In the genomic region with DNA sequence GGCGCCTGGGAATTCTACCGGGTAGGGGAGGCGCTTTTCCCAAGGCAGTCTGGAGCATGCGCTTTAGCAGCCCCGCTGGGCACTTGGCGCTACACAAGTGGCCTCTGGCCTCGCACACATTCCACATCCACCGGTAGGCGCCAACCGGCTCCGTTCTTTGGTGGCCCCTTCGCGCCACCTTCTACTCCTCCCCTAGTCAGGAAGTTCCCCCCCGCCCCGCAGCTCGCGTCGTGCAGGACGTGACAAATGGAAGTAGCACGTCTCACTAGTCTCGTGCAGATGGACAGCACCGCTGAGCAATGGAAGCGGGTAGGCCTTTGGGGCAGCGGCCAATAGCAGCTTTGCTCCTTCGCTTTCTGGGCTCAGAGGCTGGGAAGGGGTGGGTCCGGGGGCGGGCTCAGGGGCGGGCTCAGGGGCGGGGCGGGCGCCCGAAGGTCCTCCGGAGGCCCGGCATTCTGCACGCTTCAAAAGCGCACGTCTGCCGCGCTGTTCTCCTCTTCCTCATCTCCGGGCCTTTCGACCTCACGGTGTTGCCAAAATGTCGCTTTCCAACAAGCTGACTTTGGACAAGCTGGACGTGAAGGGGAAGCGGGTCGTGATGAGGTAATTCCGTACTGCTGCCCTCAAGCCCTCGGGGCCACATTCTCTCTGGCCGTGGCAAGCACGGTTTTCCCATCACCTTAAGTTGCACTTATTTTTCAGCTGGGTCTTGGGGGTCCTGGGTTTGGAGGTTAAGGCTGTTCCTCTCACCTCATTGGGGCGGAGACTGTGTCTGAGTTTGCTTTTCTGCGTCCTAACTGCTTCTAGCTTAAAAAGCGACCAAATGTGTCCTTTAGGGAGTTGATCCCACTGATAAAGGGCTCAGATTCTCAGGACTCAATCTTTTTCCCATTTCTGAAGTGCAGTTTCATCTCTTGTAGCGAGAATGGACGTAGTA, we compare ENCODE assay signal across 8 mouse cellular contexts. TPM values are rescaled to one million over a fixed set of nuclear protein-coding genes. Genes with fewer than 3 reads are reported as not detected.
A peak's percentile ranks its signal among the peaks of the same experiment; 100 is the strongest.
DNase-seq lines count a peak whose midpoint lies in the region; ATAC-seq lines count a peak whose summit lies in the region.

Pgk1 (plus strand) TSS at position 388 of the 937 bp plus-strand sequence.

- H3K27me3 ChIP-seq in hindbrain, embryonic 15.5 days, result no peaks in the 10 kb centered on the region

- H3K9ac ChIP-seq in hindbrain, embryonic 15.5 days, result peak within 1 kb of the TSS; percentile 46

- no peaks in the 10 kb centered on the region for H3K36me3 ChIP-seq in hindbrain, embryonic 15.5 days

- peak; percentile 93 for DNase-seq in T-cell, adult 2 months (ENCODE audit: low spot score)
- DNase-seq in cerebellum, postnatal 36 days, result peak; percentile 83 to 93
- DNase-seq in frontal cortex, postnatal 36 days (ENCODE audit: low spot score in 2 of 2), result peak; percentile 79 to 91
- peak; percentile 86 for DNase-seq in left cerebral cortex, adult 11 months (ENCODE audit: low spot score)
- DNase-seq in lung, postnatal 4 days, result peak; percentile 90 to 97
- DNase-seq in retina, postnatal 7 days (ENCODE audit: low read depth, low spot score), result peak; percentile 87
- peak; percentile 46 for DNase-seq in urinary bladder, adult 2 months (ENCODE audit: low spot score)

- peak within 1 kb of the TSS; percentile 53 for H3K4me3 ChIP-seq in hindbrain, embryonic 15.5 days

- WGBS in hindbrain, embryonic 15.5 days, result 19% methylated on average over 50 of the region's 55 CpGs

- peak within 1 kb of the TSS; percentile 58 for H3K4me2 ChIP-seq in hindbrain, embryonic 15.5 days

- peaks cover 22% of the 10 kb centered on the region for H3K4me1 ChIP-seq in hindbrain, embryonic 15.5 days (replicated peaks)

- peak within 1 kb of the TSS; percentile 87 for H3K27ac ChIP-seq in hindbrain, embryonic 15.5 days (replicated peaks)

- peak; percentile 99 for ATAC-seq in hindbrain, embryonic 15.5 days (ENCODE audit: low FRiP score, low read depth)

- no peaks in the 10 kb centered on the region for H3K9me3 ChIP-seq in hindbrain, embryonic 15.5 days

RNA-seq across cellular contexts. Expression of gene Pgk1, which starts in this region (rescaled TPM):
- polyA plus RNA-seq in hindbrain, embryonic 15.5 days (2015; fragmentation: Nextera tagmentation; extraction: Ambion mirVana), result 269 and 275 TPM in 2 replicates
- polyA plus RNA-seq in urinary bladder, adult 2 months (2012; rRNA removed), result 158 and 166 TPM in 2 replicates

Comparison
In these comparisons a context has a peak if more than half of its experiments do, and no peak if none do; other contexts are left out.
1. Peak in every context shown above with its lines: DNase-seq, ATAC-seq, H3K4me3 ChIP-seq and H3K27ac ChIP-seq.